Mouse (Mus musculus) kidney, adult 9 months (tissue): Measurements from ENCODE around the gene Rbm4.
"Not testable (repeated sequence)": the region's sequence is repeated elsewhere in the genome, so short reads cannot be mapped to it uniquely, and the experiment has no call there.

ENCODE experiments used
- DNase-seq: peaks from one replicate; pipeline ENCODE4 v3.0.0; 2022

Rbm4 gene

DNA sequence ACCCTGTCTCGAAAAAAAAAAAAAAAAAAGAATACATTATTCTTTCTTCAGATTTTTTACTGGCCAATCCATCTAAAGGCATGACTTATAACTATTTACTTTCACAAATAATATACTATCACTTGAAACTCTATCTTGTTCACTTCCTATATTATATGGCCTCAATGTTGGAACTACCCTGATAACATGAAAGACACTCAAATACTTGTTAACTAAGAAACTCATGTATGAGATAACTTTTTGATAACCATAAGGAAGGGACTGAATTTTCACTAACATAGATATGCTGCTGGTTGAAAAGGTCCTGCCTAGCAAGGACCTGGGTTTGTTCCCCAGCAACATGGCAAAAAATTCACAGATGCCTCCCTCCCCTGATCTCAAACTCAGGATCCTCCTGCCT is 2.2 kb upstream of the Rbm4 start:
- no peak for DNase-seq

DNA sequence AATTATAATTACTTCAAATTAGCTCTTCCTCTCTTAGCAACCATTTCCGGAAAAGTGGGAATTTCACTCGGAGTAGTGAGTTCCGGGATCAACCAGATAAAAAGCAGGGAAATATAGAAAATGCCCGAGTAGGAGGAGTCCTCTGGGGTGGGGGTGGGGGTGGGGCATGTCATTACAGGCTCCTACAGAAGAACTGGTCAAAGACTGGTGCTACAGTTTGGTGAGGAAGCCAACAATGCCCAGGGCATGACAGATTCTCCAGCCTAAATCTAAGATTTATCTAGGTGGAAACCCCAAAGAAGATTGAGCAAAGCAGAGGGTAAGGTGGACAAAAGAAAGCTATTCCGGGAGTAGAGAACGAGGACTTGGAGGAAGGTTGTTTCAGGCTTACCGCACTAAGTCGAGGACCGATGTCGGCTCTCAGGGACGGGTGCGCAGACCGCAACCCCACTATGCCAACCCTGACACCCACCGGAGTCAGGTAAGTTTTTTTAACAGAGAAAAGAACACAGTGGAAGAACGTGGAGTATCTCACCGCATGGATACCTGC is 345 bp downstream of the Rbm4 start:
- DNase-seq = no peak

DNA sequence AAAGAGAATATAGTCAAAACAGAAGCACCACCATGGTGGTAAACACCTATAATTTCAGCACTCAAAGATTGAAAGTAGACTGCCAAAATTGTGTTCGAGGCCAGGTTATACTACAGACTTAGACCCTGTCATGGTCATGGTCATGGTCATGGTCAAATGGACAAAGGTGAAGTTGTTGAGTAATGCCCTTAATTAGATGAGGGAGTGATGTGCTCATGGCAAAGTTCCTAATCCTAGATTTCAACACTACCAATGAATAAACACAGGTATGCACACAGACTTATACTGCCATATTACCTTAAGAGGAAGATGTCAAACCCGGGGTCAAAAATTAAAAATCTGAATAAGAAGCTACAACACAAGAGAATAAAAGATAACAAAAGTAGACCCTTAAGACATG is 7.4 kb downstream of the Rbm4 start:
- peak; percentile 28 for DNase-seq

DNA sequence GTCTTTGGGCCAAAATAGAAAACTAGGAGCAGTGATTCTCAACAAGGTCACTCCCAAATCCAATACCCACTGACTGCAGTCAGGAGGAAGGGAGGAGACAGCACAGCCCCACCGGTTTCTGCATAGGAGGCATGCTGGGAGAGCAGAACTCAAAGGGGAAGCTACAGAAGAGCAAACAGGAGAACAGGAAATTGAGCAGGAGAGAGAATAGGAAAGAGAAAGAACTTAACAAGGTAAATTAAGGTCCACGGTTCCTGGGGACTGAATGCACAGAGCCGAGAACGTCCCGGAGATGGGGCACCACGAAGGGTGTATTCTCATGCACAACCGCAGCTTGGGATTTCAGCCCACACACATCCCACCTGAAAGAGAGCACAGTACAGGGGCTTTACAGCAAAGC is 8.5 kb downstream of the Rbm4 start:
- DNase-seq = no peak

DNA sequence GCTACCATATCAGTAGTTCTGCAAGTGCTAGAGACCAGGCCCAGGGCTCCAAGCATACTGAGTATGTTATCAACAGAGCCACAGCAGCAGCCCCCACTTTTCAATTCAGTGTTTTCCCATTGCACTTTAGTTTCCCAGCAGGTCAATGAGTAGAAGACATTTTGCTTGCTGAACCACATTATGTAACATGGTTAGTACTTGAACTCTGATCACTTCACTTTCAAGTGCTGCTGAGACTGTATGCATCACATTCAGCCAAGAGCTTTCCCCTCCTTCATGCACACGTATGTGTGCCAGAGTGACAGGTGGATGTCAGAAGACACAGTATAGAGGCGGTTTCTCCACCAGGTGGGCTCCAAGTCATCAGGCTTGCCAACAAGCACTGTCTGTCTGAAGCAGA is 10.8 kb downstream of the Rbm4 start:
- DNase-seq = peak; percentile 56

DNA sequence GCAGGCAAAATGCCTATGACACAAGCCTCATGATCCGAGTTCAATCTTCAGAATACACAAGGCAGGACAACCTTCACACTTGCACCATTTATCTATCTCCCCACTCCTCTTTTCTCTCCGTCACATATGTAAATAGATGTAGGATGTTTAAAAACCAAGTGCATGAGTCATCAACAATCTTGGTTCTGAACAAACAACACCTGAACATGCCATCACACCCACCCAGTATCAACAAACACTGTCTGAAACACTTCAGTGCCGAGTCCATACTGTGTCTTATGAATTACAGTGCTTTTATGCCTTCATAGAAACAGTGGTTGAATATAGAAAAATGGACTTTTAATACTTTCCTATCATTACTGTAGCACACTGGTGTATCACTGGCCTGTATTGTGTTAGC is 20.9 kb downstream of the Rbm4 start:
- no peak for DNase-seq

DNA sequence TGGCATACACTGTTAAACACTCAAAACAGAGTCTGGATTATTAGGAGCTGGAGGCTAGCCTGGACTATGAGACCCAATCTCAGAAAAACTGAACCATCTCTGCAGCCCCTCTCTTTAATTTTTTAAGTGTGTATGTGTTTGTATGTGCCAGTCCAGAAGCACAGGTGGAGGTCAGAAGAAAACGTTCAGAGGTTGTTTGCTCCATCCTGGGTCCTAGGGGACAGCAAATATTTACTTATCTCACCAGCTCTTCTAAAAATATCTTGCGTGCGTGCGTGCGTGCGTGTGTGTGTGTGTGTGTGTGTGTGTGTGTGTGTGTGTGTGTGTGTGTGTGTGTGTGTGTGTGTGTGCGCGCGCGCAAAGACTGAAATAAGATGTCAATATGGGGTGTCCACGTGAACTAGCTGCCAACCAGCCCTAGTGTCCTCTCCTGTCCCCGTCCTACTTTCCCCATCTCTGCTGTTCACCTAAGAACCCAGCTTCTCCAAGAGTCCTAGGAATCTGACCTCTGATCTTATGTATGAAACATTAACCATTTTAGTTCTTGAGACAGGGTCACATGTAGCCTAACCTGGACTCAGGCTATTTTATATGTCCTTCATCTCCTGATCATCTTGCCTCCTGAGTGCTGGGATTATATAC is 26.1 kb downstream of the Rbm4 start:
- DNase-seq = peak; percentile 70

DNA sequence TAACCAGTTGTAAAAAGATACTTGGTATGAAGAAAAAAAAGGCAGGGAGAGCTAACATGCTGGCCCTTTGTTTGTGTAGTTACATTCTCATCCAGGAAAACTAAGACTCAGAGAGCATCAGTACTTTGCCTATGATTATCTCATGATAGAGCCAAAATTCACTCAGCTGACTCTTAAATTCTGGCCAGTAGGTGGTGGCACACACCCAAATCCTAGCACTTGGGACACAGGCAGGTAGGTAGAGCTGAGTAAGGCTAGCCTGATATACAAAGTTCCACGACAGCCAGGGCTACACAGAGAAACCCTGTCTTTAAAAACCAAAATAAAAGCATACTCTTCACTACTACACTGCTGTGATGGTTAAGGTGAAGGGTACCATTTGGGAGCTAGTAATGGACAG is 30.8 kb downstream of the Rbm4 start:
- DNase-seq = peak; percentile 62

DNA sequence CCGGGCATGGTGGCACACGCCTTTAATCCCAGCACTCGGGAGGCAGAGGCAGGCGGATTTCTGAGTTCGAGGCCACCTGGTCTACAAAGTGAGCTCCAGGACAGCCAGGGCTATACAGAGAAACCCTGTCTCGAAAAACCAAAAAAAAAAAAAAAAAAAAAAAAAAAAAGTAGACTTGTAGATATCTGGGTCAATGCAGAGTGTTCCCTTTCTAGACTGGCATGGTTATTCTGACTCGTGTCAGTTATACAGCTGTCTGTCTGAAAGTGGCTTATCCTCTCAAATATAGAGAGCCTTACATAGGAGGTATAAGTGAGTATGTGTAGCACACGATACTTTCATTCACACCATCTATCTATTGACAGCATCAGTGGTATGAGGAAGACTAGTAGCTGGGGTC is 33.2 kb downstream of the Rbm4 start:
- not testable (repeated sequence) for DNase-seq

DNA sequence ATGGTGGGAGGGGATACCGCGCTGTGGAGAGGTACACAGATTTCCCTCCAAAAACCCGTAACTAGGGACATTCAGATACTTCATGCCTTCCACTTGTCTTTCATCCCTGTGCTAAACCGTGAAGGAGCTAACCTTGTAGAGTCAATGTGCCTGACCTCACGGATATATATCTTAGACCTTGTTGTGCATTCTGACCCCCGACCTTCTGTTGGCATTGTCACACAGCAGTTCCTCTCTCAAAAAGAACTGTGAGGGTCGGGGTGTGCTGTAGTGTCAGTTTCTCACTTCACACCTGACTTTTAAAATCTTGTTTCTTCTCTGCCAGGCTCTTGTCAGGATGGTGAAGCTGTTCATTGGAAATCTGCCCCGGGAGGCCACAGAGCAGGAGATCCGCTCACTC is 36.8 kb downstream of the Rbm4 start:
- no peak for DNase-seq

DNA sequence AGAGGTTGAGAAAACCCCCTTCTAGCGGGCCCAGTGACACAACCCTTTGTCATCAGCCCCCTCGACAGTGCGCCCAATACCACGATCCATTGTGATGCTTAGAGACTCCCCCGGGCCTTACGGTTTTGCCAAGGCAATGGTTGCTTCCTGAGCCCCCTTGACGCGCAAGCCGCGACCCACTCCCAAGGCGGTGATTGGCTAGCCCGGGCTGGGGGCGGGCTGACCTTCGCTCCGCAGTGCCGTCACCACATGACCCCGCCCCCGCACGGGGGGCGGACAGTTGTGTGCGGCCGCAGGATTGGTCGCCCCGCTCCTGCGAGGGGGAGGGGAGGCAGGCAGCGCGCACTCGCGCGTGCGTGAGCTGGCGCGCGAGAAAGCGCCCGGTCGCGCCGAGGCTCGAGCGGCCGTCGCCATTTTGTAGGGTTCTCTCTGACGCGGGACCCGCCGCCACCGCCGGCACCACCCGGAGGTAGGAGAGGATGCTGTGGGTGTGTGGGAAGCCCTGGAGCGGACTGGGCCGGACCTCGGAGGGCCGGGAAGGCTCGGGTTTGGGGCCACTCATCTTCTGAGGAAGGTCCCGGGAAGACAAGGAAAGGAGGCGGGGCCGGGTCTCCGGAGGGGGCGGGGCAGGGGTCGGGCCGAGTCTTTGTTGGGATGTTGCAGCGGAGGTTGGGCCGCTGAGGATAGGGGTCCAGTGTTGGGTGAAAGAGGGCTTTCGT is 37.3 kb downstream of the Rbm4 start, which contains the start of gene Rbm4b:
Rbm4b (plus strand) TSS at position 305 of the 719 bp plus-strand sequence.
- DNase-seq = peak; percentile 96

DNA sequence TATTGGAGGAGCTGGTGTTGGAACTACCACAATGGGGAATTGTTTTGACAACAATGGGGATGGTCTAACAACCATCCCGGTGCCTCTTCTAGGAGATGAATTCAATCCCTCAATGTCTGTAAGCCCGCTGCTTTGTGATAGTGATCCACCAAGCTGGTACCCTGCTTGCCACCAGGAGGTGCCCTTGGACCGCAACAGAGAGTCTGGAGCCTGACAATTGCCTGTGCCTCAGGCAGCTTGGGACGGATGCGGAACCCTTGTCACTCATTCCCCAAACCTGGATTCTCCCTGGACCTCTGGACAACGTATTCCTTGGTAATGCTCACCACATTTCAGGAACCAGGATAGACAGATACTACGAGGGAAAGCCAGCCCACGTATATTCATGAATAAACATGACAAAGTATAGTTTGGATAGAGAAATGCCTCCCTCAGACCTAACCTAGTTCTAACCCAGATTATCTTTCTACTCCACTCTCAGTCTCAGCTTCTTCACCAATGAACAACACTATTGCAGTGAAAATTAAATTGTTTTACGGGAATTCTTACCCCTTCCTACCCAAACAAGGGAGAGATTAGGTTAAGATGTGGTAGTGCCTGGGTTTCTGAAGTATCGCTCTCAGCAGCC is 38.0 kb downstream of the Rbm4 start:
- DNase-seq = peak; percentile 95

DNA sequence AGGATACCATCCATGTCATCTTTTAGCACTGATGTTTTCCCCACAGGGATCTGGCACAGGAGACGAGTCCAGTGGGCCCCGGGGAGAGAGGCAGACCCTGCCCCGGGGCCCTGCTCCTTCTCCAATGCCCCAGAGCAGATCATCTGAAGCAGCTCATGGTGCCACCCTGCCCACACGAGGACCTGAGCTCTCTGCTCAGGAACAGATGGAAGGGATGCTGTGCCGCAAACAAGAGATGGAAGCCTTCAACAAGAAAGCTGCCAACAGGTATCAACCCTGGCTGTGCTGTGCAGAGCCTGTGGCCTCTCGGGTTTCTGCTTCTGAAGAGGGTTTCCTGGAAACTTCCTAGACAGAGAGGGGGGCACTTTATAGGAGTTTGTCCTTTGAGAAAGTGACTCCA is 43.7 kb downstream of the Rbm4 start:
- DNase-seq = no peak

DNA sequence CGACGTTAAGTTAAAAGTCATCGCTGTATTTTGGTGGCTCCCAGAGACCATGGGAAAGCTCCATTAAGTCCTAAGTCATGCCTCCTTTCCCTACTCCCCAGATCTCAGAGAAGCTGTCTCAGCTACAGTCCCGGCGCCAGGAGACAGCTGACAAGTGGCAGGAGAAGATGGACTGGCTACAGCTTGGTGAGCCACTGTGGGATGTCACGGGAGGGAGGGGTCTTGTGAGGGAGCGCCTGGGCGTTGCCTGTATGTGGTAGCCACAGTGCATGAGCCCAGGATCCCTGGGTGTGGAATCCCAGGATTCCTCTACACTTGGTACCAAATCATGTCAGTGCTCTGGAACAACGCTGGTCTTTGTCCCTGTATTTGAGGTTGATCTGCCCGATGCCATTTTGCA is 45.2 kb downstream of the Rbm4 start:
- DNase-seq = no peak

DNA sequence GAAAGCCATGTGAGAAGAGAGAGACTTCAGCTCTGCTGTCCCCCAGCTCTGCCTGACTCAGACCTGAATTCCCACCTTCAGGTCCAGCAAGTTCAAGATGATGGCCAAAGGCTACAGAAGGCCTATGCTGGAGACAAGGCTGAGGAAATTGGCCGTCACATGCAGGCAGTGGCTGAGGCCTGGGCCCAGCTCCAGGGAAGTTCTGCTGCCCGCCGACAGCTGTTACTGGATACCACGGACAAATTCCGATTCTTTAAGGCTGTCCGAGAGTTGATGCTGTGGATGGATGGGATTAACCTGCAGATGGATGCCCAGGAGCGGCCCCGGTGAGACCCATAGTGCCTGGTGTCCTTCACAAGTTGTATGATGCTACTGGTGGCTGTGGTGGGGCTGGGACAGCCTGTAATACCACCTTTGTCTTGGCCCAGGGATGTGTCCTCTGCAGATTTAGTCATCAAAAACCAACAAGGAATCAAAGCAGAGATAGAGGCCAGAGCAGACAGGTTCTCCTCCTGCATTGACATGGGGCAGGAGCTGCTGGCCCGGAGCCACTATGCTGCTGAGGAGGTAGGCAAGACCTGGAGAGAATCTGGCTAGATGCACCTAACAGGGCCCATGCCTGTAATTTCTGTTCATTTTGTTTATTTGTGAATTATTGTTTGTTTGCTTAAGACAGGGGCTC is 45.9 kb downstream of the Rbm4 start:
- no peak for DNase-seq

DNA sequence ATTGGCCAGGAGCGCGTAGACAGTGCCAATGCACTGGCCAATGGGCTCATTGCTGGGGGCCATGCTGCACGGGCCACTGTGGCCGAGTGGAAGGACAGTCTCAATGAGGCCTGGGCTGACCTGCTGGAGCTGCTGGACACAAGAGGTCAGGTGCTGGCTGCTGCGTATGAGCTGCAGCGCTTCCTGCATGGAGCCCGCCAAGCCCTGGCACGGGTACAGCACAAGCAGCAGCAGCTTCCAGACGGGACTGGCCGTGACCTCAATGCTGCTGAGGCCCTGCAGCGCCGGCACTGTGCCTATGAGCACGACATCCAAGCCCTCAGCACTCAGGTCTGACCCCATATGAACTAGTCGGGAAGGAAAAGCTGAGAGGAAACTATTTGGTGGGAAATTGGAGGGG is 47.1 kb downstream of the Rbm4 start:
- DNase-seq = no peak

DNA sequence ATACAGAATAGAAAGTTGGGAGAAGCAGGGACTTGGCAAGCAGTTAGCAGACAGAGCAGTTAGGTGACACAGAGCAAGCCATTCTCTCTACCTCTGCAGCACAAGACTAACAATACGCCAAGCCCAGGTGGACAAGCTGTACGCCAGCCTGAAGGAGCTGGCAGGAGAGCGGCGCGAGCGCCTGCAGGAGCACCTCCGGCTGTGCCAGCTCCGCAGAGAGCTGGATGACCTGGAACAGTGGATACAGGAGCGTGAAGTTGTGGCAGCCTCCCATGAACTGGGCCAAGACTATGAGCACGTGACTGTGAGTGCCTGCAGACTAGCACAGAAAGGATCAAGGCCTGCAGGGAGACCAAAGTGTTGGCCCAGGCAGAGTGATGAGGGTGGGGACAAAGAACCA is 48.0 kb downstream of the Rbm4 start:
- peak; percentile 24 for DNase-seq

DNA sequence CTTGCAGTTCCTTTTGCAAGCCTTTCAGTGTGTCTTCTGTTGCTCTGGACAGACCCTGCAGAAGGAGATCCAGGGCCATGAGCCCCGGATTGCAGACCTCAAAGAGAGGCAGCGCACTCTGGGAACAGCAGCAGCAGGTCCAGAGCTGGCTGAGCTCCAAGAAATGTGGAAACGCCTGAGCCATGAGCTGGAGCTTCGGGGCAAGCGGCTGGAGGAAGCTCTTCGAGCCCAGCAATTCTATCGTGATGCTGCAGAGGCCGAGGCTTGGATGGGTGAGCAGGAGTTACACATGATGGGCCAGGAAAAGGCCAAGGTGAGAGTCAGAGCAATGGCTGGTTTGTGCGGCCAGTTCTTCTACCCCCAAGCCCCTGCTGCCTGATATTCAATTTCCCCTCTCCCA is 48.6 kb downstream of the Rbm4 start:
- DNase-seq = no peak

DNA sequence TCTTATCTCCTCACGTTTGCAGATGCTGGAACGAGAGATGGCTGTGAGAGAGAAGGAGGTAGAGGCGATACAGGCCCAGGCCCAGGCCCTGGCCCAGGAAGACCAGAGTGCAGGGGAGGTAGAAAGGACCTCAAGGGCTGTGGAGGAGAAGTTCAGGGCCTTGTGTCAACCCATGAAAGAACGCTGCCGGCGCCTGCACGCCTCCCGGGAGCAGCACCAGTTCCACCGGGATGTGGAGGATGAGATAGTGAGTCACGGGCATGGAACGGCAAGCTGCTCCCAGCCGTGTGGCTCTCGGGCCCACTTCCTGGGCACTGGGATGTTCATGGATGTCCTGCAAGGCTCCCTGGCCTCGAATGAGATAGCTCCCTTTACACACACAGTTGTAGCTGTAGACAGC is 49.7 kb downstream of the Rbm4 start:
- DNase-seq = no peak

DNA sequence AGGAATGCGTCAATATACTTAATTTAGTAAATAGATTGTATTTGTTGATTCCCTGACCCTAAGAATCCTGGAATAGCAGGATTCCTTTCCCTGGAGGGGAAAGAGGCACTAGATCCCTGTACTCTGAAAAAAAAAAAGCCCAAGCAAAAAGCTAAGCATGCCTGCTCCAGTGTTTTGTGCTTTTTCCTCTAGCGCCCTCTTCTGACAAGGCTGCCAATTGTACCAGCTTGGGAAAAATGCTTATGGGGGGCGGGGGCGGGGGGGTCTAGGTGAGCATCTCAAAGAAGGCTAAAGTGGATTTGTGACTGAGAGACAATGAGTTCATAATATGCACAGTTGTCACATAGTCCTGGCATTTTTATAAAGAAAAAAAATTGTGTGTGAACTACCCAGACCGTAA is 50.2 kb downstream of the Rbm4 start:
- peak; percentile 35 for DNase-seq

DNA sequence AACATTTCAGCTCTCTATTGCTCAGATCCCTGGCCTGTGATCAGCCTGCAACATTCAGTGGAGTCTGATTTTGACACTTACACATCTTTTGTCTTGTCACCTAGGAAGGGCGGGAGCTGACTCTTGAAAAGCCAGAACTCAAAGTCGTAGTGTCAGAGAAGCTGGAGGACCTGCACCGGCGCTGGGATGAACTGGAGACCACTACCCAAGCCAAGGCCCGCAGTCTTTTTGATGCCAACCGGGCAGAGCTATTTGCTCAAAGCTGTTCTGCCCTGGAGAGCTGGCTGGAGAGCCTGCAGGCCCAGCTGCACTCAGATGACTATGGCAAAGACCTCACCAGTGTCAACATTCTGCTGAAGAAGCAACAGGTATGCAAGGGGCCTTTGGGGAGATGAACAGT is 51.5 kb downstream of the Rbm4 start:
- no peak for DNase-seq

DNA sequence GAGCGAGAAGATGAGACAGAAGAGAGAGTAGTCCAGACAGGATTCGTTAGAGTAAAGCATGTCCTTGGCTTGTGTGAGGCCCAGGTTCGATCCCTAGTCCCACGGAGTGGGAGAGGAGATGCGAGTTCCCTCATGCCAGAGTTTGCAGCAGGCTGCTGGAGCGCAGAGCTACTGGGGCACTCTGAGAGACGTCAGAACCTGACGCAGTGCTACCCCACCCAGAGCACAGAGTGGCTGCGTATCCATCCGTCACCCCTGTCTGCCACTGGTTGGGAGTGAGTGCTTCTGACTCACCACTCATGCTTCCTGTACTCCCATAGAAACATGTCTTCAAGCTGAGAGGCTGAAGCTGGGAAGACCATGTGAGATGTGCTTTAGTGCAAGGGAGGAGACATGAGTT is 52.2 kb downstream of the Rbm4 start:
- DNase-seq = no peak

DNA sequence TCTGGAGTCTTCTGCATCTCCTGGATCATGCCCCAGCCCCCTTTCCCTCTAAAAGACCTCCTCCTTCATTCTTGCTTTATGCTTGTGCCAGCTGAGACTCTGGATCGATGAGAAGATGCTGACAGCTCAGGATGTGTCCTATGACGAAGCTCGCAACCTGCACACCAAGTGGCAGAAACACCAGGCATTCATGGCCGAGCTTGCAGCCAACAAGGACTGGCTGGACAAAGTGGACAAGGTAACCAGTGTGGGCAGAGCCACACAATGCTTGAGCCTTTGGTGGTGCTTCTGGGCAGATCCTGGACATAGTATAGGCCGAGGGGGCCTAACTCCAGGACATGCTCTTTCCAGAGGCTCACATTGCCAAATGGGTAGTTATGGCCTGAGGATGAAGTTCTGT is 53.9 kb downstream of the Rbm4 start:
- DNase-seq = no peak

DNA sequence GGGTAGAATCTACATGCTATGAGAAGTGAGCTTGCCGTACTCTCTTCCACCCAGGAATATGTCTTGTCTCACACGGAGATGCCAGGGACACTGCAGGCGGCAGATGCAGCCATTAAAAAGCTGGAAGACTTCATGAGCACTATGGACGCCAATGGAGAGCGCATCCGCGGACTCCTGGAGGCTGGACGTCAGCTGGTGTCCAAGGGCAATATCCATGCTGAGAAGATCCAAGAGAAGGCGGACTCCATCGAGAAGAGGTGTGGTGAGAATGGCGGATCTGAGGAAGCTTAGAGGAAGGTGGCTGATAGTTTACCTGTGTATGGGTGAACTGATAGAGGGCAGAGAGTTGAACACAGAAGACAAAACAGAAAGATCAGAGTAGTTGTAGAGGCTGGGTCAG is 54.6 kb downstream of the Rbm4 start:
- DNase-seq = no peak
